Mouse (Mus musculus): ENCODE results near the gene Olfr638. TPM values are rescaled to one million over a fixed set of nuclear protein-coding genes. Genes with fewer than 3 reads are reported as not detected.
"Not testable (repeated sequence)": the region's sequence is repeated elsewhere in the genome, so short reads cannot be mapped to it uniquely, and the experiment has no call there.

Gene Olfr638
- not detected in 2 replicates for polyA plus RNA-seq (2015; fragmentation: Nextera tagmentation; extraction: Ambion mirVana)

- Histone ChIP-seq H3K9me3 (replicated peaks; ENCODE audit: control insufficient read depth, low read length) (no peaks in the 10 kb centered on the region), H3K27ac (ENCODE audit: low read length) (no peak within 1 kb of the TSS), H3K9ac (ENCODE audit: low read length) (no peak within 1 kb of the TSS), H3K4me1 (ENCODE audit: control insufficient read depth, insufficient read depth, low read length) (no peaks in the 10 kb centered on the region), H3K36me3 (ENCODE audit: control insufficient read depth, insufficient read depth) (no peaks in the 10 kb centered on the region), H3K4me3 (ENCODE audit: low read length) (no peak within 1 kb of the TSS), H3K4me2 (ENCODE audit: low read depth, low read length) (no peak within 1 kb of the TSS), H3K27me3 (ENCODE audit: control insufficient read depth, insufficient read depth, low read length) (no peaks in the 10 kb centered on the region)
- ATAC-seq (replicated peaks; ENCODE audit: extremely low read depth, insufficient read depth, low FRiP score): no peak
These were observed at the start of gene Olfr638 for GRCm38 (mm10) chr7:103998446-103998845. TSS of gene Olfr638 (plus strand) at chr7:103998746.

GRCm38 (mm10) chr7:103966873-103967272, 31.7 kb upstream of the Olfr638 start:
- 91% methylated on average over 22 of the region's 22 CpGs for WGBS

GRCm38 (mm10) chr7:103970852-103971251, 27.7 kb upstream of the Olfr638 start, which contains the start of gene Olfr635:
TSS of gene Olfr635 (plus strand) at chr7:103971152.
- Histone ChIP-seq H3K27me3 (ENCODE audit: control insufficient read depth, insufficient read depth, low read length) (no peaks in the 10 kb centered on the region), H3K4me2 (ENCODE audit: low read depth, low read length) (no peak within 1 kb of the TSS), H3K4me1 (ENCODE audit: control insufficient read depth, insufficient read depth, low read length) (no peaks in the 10 kb centered on the region), H3K36me3 (ENCODE audit: control insufficient read depth, insufficient read depth) (no peaks in the 10 kb centered on the region), H3K9ac (ENCODE audit: low read length) (no peak within 1 kb of the TSS), H3K27ac (ENCODE audit: low read length) (no peak within 1 kb of the TSS), H3K9me3 (replicated peaks; ENCODE audit: control insufficient read depth, low read length) (no peaks in the 10 kb centered on the region), H3K4me3 (ENCODE audit: low read length) (no peak within 1 kb of the TSS)
- ATAC-seq (replicated peaks; ENCODE audit: extremely low read depth, insufficient read depth, low FRiP score): no peak
- WGBS: 67% methylated on average over 1 of the region's 1 CpGs

More at GRCm38 (mm10) chr7:103966873-103967272, 31.7 kb upstream of the Olfr638 start:
- not testable (repeated sequence) for ATAC-seq (replicated peaks; ENCODE audit: extremely low read depth, insufficient read depth, low FRiP score); H3K27ac ChIP-seq (ENCODE audit: low read length); H3K4me3 ChIP-seq (ENCODE audit: low read length); H3K4me2 ChIP-seq (ENCODE audit: low read depth, low read length); H3K9me3 ChIP-seq (replicated peaks; ENCODE audit: control insufficient read depth, low read length); H3K4me1 ChIP-seq (ENCODE audit: control insufficient read depth, insufficient read depth, low read length); H3K9ac ChIP-seq (ENCODE audit: low read length); H3K27me3 ChIP-seq (ENCODE audit: control insufficient read depth, insufficient read depth, low read length); H3K36me3 ChIP-seq (ENCODE audit: control insufficient read depth, insufficient read depth)

- H3K27ac ChIP-seq (ENCODE audit: low read length): no peak overlapping the region
- H3K9me3 ChIP-seq (replicated peaks; ENCODE audit: control insufficient read depth, low read length): 0 out of 2 replicates have a peak, but pooled peaks cover 4% of the 10 kb centered on the region
- H3K4me1 ChIP-seq (ENCODE audit: control insufficient read depth, insufficient read depth, low read length): no peaks in the 10 kb centered on the region
- no peaks in the 10 kb centered on the region for H3K27me3 ChIP-seq (ENCODE audit: control insufficient read depth, insufficient read depth, low read length)
- H3K4me2 ChIP-seq (ENCODE audit: low read depth, low read length): no peak overlapping the region
- no peak for ATAC-seq (replicated peaks; ENCODE audit: extremely low read depth, insufficient read depth, low FRiP score)
- H3K36me3 ChIP-seq (ENCODE audit: control insufficient read depth, insufficient read depth): no peaks in the 10 kb centered on the region
- H3K4me3 ChIP-seq (ENCODE audit: low read length): no peak overlapping the region
- 48% methylated on average over 1 of the region's 1 CpGs for WGBS
- no peak overlapping the region for H3K9ac ChIP-seq (ENCODE audit: low read length)
These were observed 26.8 kb upstream of the Olfr638 start for GRCm38 (mm10) chr7:103971782-103972181.

- no peak overlapping the region for H3K27ac ChIP-seq (ENCODE audit: low read length)
- no peak for ATAC-seq (replicated peaks; ENCODE audit: extremely low read depth, insufficient read depth, low FRiP score)
- H3K4me2 ChIP-seq (ENCODE audit: low read depth, low read length): no peak overlapping the region
- no peaks in the 10 kb centered on the region for H3K36me3 ChIP-seq (ENCODE audit: control insufficient read depth, insufficient read depth)
- H3K4me3 ChIP-seq (ENCODE audit: low read length): no peak overlapping the region
- H3K27me3 ChIP-seq (ENCODE audit: control insufficient read depth, insufficient read depth, low read length): no peaks in the 10 kb centered on the region
- no peaks in the 10 kb centered on the region for H3K9me3 ChIP-seq (replicated peaks; ENCODE audit: control insufficient read depth, low read length)
- H3K9ac ChIP-seq (ENCODE audit: low read length): no peak overlapping the region
- no peaks in the 10 kb centered on the region for H3K4me1 ChIP-seq (ENCODE audit: control insufficient read depth, insufficient read depth, low read length)
These were observed 578 bp downstream of the Olfr638 start for GRCm38 (mm10) chr7:103999124-103999523.

GRCm38 (mm10) chr7:104017203-104017602, 18.7 kb downstream of the Olfr638 start, which contains the start of gene Olfr639:
TSS of gene Olfr639 (minus strand) at chr7:104017303.
- H3K27me3 ChIP-seq (ENCODE audit: control insufficient read depth, insufficient read depth, low read length): no peaks in the 10 kb centered on the region
- H3K4me2 ChIP-seq (ENCODE audit: low read depth, low read length): no peak within 1 kb of the TSS
- H3K36me3 ChIP-seq (ENCODE audit: control insufficient read depth, insufficient read depth): no peaks in the 10 kb centered on the region
- no peak for ATAC-seq (replicated peaks; ENCODE audit: extremely low read depth, insufficient read depth, low FRiP score)
- no peak within 1 kb of the TSS for H3K27ac ChIP-seq (ENCODE audit: low read length)
- H3K9me3 ChIP-seq (replicated peaks; ENCODE audit: control insufficient read depth, low read length): no peaks in the 10 kb centered on the region
- H3K9ac ChIP-seq (ENCODE audit: low read length): no peak within 1 kb of the TSS
- no peak within 1 kb of the TSS for H3K4me3 ChIP-seq (ENCODE audit: low read length)
- no peaks in the 10 kb centered on the region for H3K4me1 ChIP-seq (ENCODE audit: control insufficient read depth, insufficient read depth, low read length)

- no peaks in the 10 kb centered on the region for H3K27me3 ChIP-seq (ENCODE audit: control insufficient read depth, insufficient read depth, low read length)
- H3K9me3 ChIP-seq (replicated peaks; ENCODE audit: control insufficient read depth, low read length): no peaks in the 10 kb centered on the region
- H3K36me3 ChIP-seq (ENCODE audit: control insufficient read depth, insufficient read depth): no peaks in the 10 kb centered on the region
- no peaks in the 10 kb centered on the region for H3K4me1 ChIP-seq (ENCODE audit: control insufficient read depth, insufficient read depth, low read length)
- no peak overlapping the region for H3K9ac ChIP-seq (ENCODE audit: low read length)
- H3K27ac ChIP-seq (ENCODE audit: low read length): no peak overlapping the region
- H3K4me3 ChIP-seq (ENCODE audit: low read length): no peak overlapping the region
- ATAC-seq (replicated peaks; ENCODE audit: extremely low read depth, insufficient read depth, low FRiP score): no peak
- 79% methylated on average over 1 of the region's 1 CpGs for WGBS
- H3K4me2 ChIP-seq (ENCODE audit: low read depth, low read length): no peak overlapping the region
These were observed 20.4 kb downstream of the Olfr638 start for GRCm38 (mm10) chr7:104018953-104019352.

- no peaks in the 10 kb centered on the region for H3K27me3 ChIP-seq (ENCODE audit: control insufficient read depth, insufficient read depth, low read length)
- no peaks in the 10 kb centered on the region for H3K4me1 ChIP-seq (ENCODE audit: control insufficient read depth, insufficient read depth, low read length)
- H3K9ac ChIP-seq (ENCODE audit: low read length): no peak overlapping the region
- H3K4me2 ChIP-seq (ENCODE audit: low read depth, low read length): no peak overlapping the region
- H3K36me3 ChIP-seq (ENCODE audit: control insufficient read depth, insufficient read depth): no peaks in the 10 kb centered on the region
- H3K4me3 ChIP-seq (ENCODE audit: low read length): no peak overlapping the region
- 86% methylated on average over 6 of the region's 6 CpGs for WGBS
- no peaks in the 10 kb centered on the region for H3K9me3 ChIP-seq (replicated peaks; ENCODE audit: control insufficient read depth, low read length)
- no peak for ATAC-seq (replicated peaks; ENCODE audit: extremely low read depth, insufficient read depth, low FRiP score)
- no peak overlapping the region for H3K27ac ChIP-seq (ENCODE audit: low read length)
These were observed 23.1 kb downstream of the Olfr638 start for GRCm38 (mm10) chr7:104021651-104022050.

- no peaks in the 10 kb centered on the region for H3K36me3 ChIP-seq (ENCODE audit: control insufficient read depth, insufficient read depth)
- no peak within 1 kb of the TSS for H3K9ac ChIP-seq (ENCODE audit: low read length)
- no peak within 1 kb of the TSS for H3K27ac ChIP-seq (ENCODE audit: low read length)
- H3K27me3 ChIP-seq (ENCODE audit: control insufficient read depth, insufficient read depth, low read length): no peaks in the 10 kb centered on the region
- ATAC-seq (replicated peaks; ENCODE audit: extremely low read depth, insufficient read depth, low FRiP score): no peak
- H3K9me3 ChIP-seq (replicated peaks; ENCODE audit: control insufficient read depth, low read length): no peaks in the 10 kb centered on the region
- H3K4me1 ChIP-seq (ENCODE audit: control insufficient read depth, insufficient read depth, low read length): no peaks in the 10 kb centered on the region
- WGBS: 69% methylated on average over 6 of the region's 6 CpGs
- no peak within 1 kb of the TSS for H3K4me2 ChIP-seq (ENCODE audit: low read depth, low read length)
- H3K4me3 ChIP-seq (ENCODE audit: low read length): no peak within 1 kb of the TSS
These were observed 26.9 kb downstream of the Olfr638 start, which contains the start of gene Olfr640 for GRCm38 (mm10) chr7:104025473-104025872. TSS of gene Olfr640 (minus strand) at chr7:104025573.
